In the genomic region with DNA sequence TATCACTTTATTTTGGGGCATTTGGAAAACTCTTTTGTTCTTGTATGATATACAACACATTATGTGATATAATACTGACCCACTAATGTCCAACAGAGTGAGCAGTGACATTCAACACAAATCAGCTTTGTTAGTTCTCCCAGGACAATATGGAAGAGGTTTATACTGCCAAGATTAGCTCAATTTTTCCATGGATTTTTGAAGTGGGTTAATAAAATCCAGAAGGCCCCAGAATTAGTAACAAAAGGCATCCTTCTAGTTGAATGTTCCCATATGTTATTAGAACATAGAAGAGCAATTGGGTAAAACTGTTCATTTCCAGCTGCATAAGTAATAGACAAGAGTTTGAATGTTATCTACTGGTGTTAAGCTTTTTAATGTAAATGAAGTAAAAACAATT, we compare ENCODE assay signal across 15 mouse cellular contexts.
"Had no signal": no experiment of that assay in that cellular context is flagged by ENCODE, and none has a peak within 500 bp of the region (broad histone marks: within the 10 kb centered on the region; RNA-seq: fewer than 3 reads in every experiment).

No protein-coding gene starts in this region.

- DNase-seq: liver, postnatal 0 days; lung, adult 2 months; lung, postnatal 10 days; lung, postnatal 4 days; midbrain, embryonic 14.5 days; right cerebral cortex, postnatal 14 days; thymus, adult 2 months; thymus, postnatal 25 days; thymus, postnatal 4 days had no signal

- H3K36me3 ChIP-seq: midbrain, embryonic 10.5 days; midbrain, embryonic 12.5 days; neural tube, embryonic 12.5 days; stomach, embryonic 15.5 days had no signal

- H3K9ac ChIP-seq: liver, postnatal 0 days; lung, embryonic 15.5 days; midbrain, embryonic 12.5 days; neural tube, embryonic 12.5 days; stomach, embryonic 15.5 days had no signal

- H3K9me3 ChIP-seq: lung, embryonic 15.5 days; midbrain, embryonic 10.5 days; midbrain, embryonic 12.5 days; neural tube, embryonic 12.5 days; stomach, embryonic 15.5 days had no signal

- H3K27ac ChIP-seq: lung, embryonic 15.5 days; midbrain, embryonic 10.5 days; midbrain, embryonic 12.5 days; neural tube, embryonic 12.5 days; stomach, embryonic 15.5 days; stomach, postnatal 0 days had no signal

- H3K4me2 ChIP-seq: lung, embryonic 15.5 days; midbrain, embryonic 12.5 days; neural tube, embryonic 12.5 days; stomach, embryonic 15.5 days had no signal

- H3K4me1 ChIP-seq: midbrain, embryonic 10.5 days; midbrain, embryonic 12.5 days; neural tube, embryonic 12.5 days; stomach, embryonic 15.5 days had no signal

- H3K27me3 ChIP-seq: lung, embryonic 15.5 days; midbrain, embryonic 12.5 days; neural tube, embryonic 12.5 days; stomach, embryonic 15.5 days had no signal

- H3K4me3 ChIP-seq: lung, embryonic 15.5 days; midbrain, embryonic 10.5 days; midbrain, embryonic 12.5 days; neural tube, embryonic 12.5 days; stomach, embryonic 15.5 days had no signal

- ATAC-seq: liver, postnatal 0 days had no signal
